Mouse (Mus musculus) liver, embryonic 11.5 days (tissue): ENCODE results near the gene Pcna. TPM values are rescaled to one million over a fixed set of nuclear protein-coding genes. Genes with fewer than 3 reads are reported as not detected.

Experiments
- ATAC-seq: fragments of 200-750 bp; cut with Nextera tagmentation; replicated peaks from 2 replicates; pipeline ENCODE4 v1.8.0; 2017; ENCODE audit warnings: moderate number of reproducible peaks, mild to moderate bottlenecking, moderate TSS enrichment, moderate library complexity; ENCODE audit not compliant: low FRiP score
- DNase-seq: peaks from one replicate; pipeline ENCODE4 v3.0.0-alpha.2; 2017; ENCODE audit warnings: low spot score
- H3K27ac ChIP-seq: fragments of 300-500 bp; sonication (generic); 2 replicates; pipeline ENCODE4 v1.5.1; 2014; ENCODE audit warnings: mild to moderate bottlenecking, low read depth, low read length, control low read depth
- H3K27me3 ChIP-seq: fragments of 300-500 bp; sonication (generic); replicated peaks from 2 replicates; pipeline ENCODE4 v1.6.1; 2014; ENCODE audit warnings: low read length, mixed read lengths; ENCODE audit not compliant: control insufficient read depth, insufficient read depth
- H3K36me3 ChIP-seq: fragments of 300-500 bp; sonication (generic); 2 replicates; pipeline ENCODE4 v1.6.1; 2014; ENCODE audit warnings: mild to moderate bottlenecking, low read length, moderate library complexity, mixed read lengths; ENCODE audit not compliant: control insufficient read depth, insufficient read depth
- H3K4me1 ChIP-seq: fragments of 300-500 bp; sonication (generic); replicated peaks from 2 replicates; pipeline ENCODE4 v1.6.1; 2014; ENCODE audit warnings: low read length, mixed read lengths; ENCODE audit not compliant: control insufficient read depth, insufficient read depth
- H3K4me2 ChIP-seq: fragments of 300-500 bp; sonication (generic); 2 replicates; pipeline ENCODE4 v1.6.1; 2014; ENCODE audit warnings: mild to moderate bottlenecking, control low read depth, moderate library complexity
- H3K4me3 ChIP-seq: fragments of 300-500 bp; sonication (generic); 2 replicates; pipeline ENCODE4 v1.5.1; 2014; ENCODE audit warnings: low read depth, low read length, control low read depth
- H3K9ac ChIP-seq: fragments of 300-500 bp; sonication (generic); 2 replicates; pipeline ENCODE4 v1.6.1; 2014; ENCODE audit warnings: low read depth, low read length, control low read depth
- H3K9me3 ChIP-seq: fragments of 300-500 bp; sonication (generic); 2 replicates; pipeline ENCODE4 v1.6.1; 2016; ENCODE audit warnings: low read length, inconsistent platforms, mixed read lengths; ENCODE audit not compliant: control insufficient read depth
- WGBS: fragments of 180-500 bp; shearing (Covaris S2); extraction: QIAGEN DNeasy Blood & Tissue Kit; methylation state at CpG from one replicate; pipeline ENCODE4 v1.1.7; 2014; 5-methylcytosine and 5-hydroxymethylcytosine counted together
- polyA plus RNA-seq: library from polyadenylated mRNA; unstranded; fragments of >200 nt; fragmentation: Nextera tagmentation; extraction: Ambion mirVana; gene quantifications from 2 replicates; pipeline ENCODE4 v1.2.1, GENCODE M21; 2014

The Pcna gene
- polyA plus RNA-seq, 1 experiment from 2014 or later = 415 TPM

GRCm38 (mm10) chr2:132205549-132205948 is 47.6 kb downstream of the Pcna start:
- ATAC-seq (no peak), DNase-seq (no peak)
- Histone ChIP-seq H3K4me2 (no peak overlapping the region), H3K4me3 (no peak overlapping the region), H3K27ac (no peak overlapping the region), H3K9ac (no peak overlapping the region), H3K4me1 (no peaks in the 10 kb centered on the region), H3K27me3 (no peaks in the 10 kb centered on the region), H3K9me3 (no peaks in the 10 kb centered on the region), H3K36me3 (no peaks in the 10 kb centered on the region)
- WGBS = 75% methylated on average over 4 of the region's 4 CpGs

GRCm38 (mm10) chr2:132203773-132204172 is 49.3 kb downstream of the Pcna start:
- Histone ChIP-seq H3K27me3 (no peaks in the 10 kb centered on the region), H3K27ac (no peak overlapping the region), H3K4me3 (no peak overlapping the region), H3K9ac (no peak overlapping the region), H3K9me3 (no peaks in the 10 kb centered on the region), H3K4me1 (no peaks in the 10 kb centered on the region), H3K4me2 (no peak overlapping the region), H3K36me3 (no peaks in the 10 kb centered on the region)
- no peak for DNase-seq
- no peak for ATAC-seq
- WGBS = 70% methylated on average over 3 of the region's 3 CpGs

- H3K4me2 ChIP-seq = no peak overlapping the region
- no peaks in the 10 kb centered on the region for H3K36me3 ChIP-seq
- no peak overlapping the region for H3K27ac ChIP-seq
- no peak for ATAC-seq
- H3K9ac ChIP-seq = no peak overlapping the region
- no peaks in the 10 kb centered on the region for H3K9me3 ChIP-seq
- H3K4me3 ChIP-seq = no peak overlapping the region
- no peaks in the 10 kb centered on the region for H3K4me1 ChIP-seq
- WGBS = 71% methylated on average over 3 of the region's 3 CpGs
- DNase-seq = no peak
- H3K27me3 ChIP-seq = no peaks in the 10 kb centered on the region
These were observed 49.9 kb downstream of the Pcna start for GRCm38 (mm10) chr2:132203186-132203585.

Other genes with a start within 250 kb of the Pcna start
- gene Rassf2, start 223.1 kb downstream of the Pcna start, polyA plus RNA-seq = 4.9 and 6.2 TPM in 2 replicates
- gene Slc23a2, start 108.2 kb downstream of the Pcna start, polyA plus RNA-seq = 7.2 and 7.9 TPM in 2 replicates
- 37.9 and 38.2 TPM in 2 replicates for gene Tmem230, start 5.5 kb downstream of the Pcna start, polyA plus RNA-seq
- 12.9 and 19.0 TPM in 2 replicates for gene Cds2, start 9.8 kb upstream of the Pcna start, polyA plus RNA-seq
- 2.6 and 3.2 TPM in 2 replicates for gene Prokr2, start 132.1 kb upstream of the Pcna start, polyA plus RNA-seq